Mouse (Mus musculus): ENCODE measurements around the gene Slc35f2. TPM values are rescaled to one million over a fixed set of nuclear protein-coding genes. Genes with fewer than 3 reads are reported as not detected.

The Slc35f2 gene
- total RNA-seq, 1 experiment, result 61.1 TPM

DNA sequence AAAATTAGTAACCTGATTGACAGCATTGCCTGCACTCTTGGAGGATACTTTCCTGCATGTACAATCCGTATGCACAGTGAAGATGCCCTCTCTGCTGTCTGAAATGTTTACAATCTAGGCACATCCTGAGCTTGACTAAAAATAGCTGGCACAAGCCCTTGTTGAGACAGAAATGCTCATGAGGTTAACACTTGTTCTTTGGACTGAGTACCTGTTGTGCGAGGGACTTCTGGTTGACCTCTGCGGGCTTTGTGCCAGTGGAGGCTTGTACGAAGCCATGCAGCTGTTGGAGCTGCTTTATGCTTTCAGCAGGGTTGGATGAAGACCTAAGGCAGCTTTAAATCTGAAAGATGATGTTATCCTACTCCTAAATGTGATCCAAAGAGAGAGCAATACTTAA is 80.8 kb downstream of the Slc35f2 start:
- no peak for DNase-seq (ENCODE audit: low read depth, low spot score)
- no peaks in the 10 kb centered on the region for H3K9me3 ChIP-seq (ENCODE audit: control insufficient read depth, insufficient read depth, low read depth, low read length)
- in situ Hi-C loops (cut with MboI; ENCODE audit: low sequenced_read_pairs in 2 of 2, unreplicated experiment in 2 of 2), result no loop called here

DNA sequence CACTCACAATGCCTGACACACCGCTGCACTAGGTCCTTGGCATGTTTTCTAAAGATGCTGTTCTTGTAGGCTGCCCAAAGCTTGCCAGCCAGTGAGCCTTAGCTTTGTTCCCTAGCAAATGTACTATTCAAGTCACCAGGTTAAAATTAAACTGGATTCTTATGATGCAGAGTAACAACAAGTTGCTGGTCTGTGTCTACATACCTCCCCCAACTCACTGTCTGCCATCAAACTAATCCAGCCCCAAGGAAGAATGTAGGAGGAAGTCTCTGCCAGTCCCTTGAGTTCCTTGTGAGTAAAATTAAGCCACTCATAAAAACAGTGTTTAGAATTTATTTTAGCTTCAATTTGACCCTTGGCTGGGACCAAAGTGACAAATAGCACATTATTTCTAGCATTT is 82.3 kb downstream of the Slc35f2 start:
- no peak overlapping the region for H3K9ac ChIP-seq (ENCODE audit: insufficient read depth, low read depth, low read length, poor library complexity, severe bottlenecking)
- no peaks in the 10 kb centered on the region for H3K4me1 ChIP-seq (ENCODE audit: control insufficient read depth in 2 of 2, insufficient read depth in 2 of 2, low read length in 2 of 2, poor library complexity in 1 of 2)
- in situ Hi-C loops (cut with MboI; ENCODE audit: low sequenced_read_pairs in 2 of 2, unreplicated experiment in 2 of 2), result no loop called here
- no peak for DNase-seq (ENCODE audit: low read depth, low spot score)
- no peaks in the 10 kb centered on the region for H3K9me3 ChIP-seq (ENCODE audit: control insufficient read depth, insufficient read depth, low read depth, low read length)
- no peak overlapping the region for H3K4me3 ChIP-seq (ENCODE audit: insufficient read depth in 1 of 2, low read depth in 1 of 2, low read length in 2 of 2, poor library complexity in 1 of 2, severe bottlenecking in 1 of 2)
- no peaks in the 10 kb centered on the region for H3K36me3 ChIP-seq (ENCODE audit: control insufficient read depth, insufficient read depth, low read length, poor library complexity, severe bottlenecking)
- TF ChIP-seq HCFC1 (IDR thresholded peaks at IDR 0.05; ENCODE audit: borderline replicate concordance, insufficient read depth, low read length), result no peak
- TF ChIP-seq ZC3H11A (IDR thresholded peaks at IDR 0.05; ENCODE audit: borderline replicate concordance, low read depth, low read length), result no peak
- TF ChIP-seq CHD2 (IDR thresholded peaks at IDR 0.05; ENCODE audit: low read depth, low read length), result no peak
- TF ChIP-seq MAFK (IDR thresholded peaks at IDR 0.05; ENCODE audit: insufficient read depth, low read depth, low read length), result no peak
- no peak for TF ChIP-seq ZNF384 (IDR thresholded peaks at IDR 0.05; ENCODE audit: low read depth, low read length)
- H3K27ac ChIP-seq (ENCODE audit: insufficient read depth, low read depth, low read length, poor library complexity, severe bottlenecking), result no peak overlapping the region

More for the DNA sequence above, 80.8 kb downstream of the Slc35f2 start:
- no peak overlapping the region for H3K9ac ChIP-seq (ENCODE audit: insufficient read depth, low read depth, low read length, poor library complexity, severe bottlenecking)
- no peaks in the 10 kb centered on the region for H3K36me3 ChIP-seq (ENCODE audit: control insufficient read depth, insufficient read depth, low read length, poor library complexity, severe bottlenecking)
- TF ChIP-seq ZNF384 (IDR thresholded peaks at IDR 0.05; ENCODE audit: low read depth, low read length), result no peak
- no peak for TF ChIP-seq HCFC1 (IDR thresholded peaks at IDR 0.05; ENCODE audit: borderline replicate concordance, insufficient read depth, low read length)
- TF ChIP-seq CHD2 (IDR thresholded peaks at IDR 0.05; ENCODE audit: low read depth, low read length), result no peak
- no peak for TF ChIP-seq ZC3H11A (IDR thresholded peaks at IDR 0.05; ENCODE audit: borderline replicate concordance, low read depth, low read length)
- TF ChIP-seq MAFK (IDR thresholded peaks at IDR 0.05; ENCODE audit: insufficient read depth, low read depth, low read length), result no peak
- H3K4me1 ChIP-seq (ENCODE audit: control insufficient read depth in 2 of 2, insufficient read depth in 2 of 2, low read length in 2 of 2, poor library complexity in 1 of 2), result no peaks in the 10 kb centered on the region
- H3K4me3 ChIP-seq (ENCODE audit: insufficient read depth in 1 of 2, low read depth in 1 of 2, low read length in 2 of 2, poor library complexity in 1 of 2, severe bottlenecking in 1 of 2), result no peak overlapping the region
- no peak overlapping the region for H3K27ac ChIP-seq (ENCODE audit: insufficient read depth, low read depth, low read length, poor library complexity, severe bottlenecking)

DNA sequence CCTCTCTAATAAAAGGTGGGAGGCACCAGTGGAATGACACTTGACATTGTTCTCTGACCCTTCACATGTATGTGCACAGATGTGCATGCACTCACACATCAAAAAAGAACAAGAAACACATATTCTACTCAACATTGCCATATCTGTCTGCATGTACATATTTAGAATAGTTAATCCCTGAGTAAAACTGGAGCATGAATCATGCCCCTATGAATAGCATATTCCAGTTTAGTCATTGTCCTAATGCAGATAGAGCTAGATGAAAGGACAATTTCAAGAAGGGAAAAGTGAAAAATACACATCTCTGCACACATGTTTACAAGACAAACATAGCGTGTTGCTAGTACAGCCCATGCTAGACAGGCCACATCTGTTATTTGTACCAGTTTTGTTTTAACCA is 83.2 kb downstream of the Slc35f2 start:
- Histone ChIP-seq H3K9ac (ENCODE audit: insufficient read depth, low read depth, low read length, poor library complexity, severe bottlenecking) (no peak overlapping the region), H3K9me3 (ENCODE audit: control insufficient read depth, insufficient read depth, low read depth, low read length) (no peaks in the 10 kb centered on the region), H3K36me3 (ENCODE audit: control insufficient read depth, insufficient read depth, low read length, poor library complexity, severe bottlenecking) (no peaks in the 10 kb centered on the region), H3K4me3 (ENCODE audit: insufficient read depth in 1 of 2, low read depth in 1 of 2, low read length in 2 of 2, poor library complexity in 1 of 2, severe bottlenecking in 1 of 2) (no peak overlapping the region), H3K4me1 (ENCODE audit: control insufficient read depth in 2 of 2, insufficient read depth in 2 of 2, low read length in 2 of 2, poor library complexity in 1 of 2) (no peaks in the 10 kb centered on the region), H3K27ac (ENCODE audit: insufficient read depth, low read depth, low read length, poor library complexity, severe bottlenecking) (no peak overlapping the region)
- no peak for TF ChIP-seq MAFK (IDR thresholded peaks at IDR 0.05; ENCODE audit: insufficient read depth, low read depth, low read length)
- no peak for TF ChIP-seq HCFC1 (IDR thresholded peaks at IDR 0.05; ENCODE audit: borderline replicate concordance, insufficient read depth, low read length)
- no peak for TF ChIP-seq CHD2 (IDR thresholded peaks at IDR 0.05; ENCODE audit: low read depth, low read length)
- TF ChIP-seq ZNF384 (IDR thresholded peaks at IDR 0.05; ENCODE audit: low read depth, low read length), result no peak
- TF ChIP-seq ZC3H11A (IDR thresholded peaks at IDR 0.05; ENCODE audit: borderline replicate concordance, low read depth, low read length), result no peak
- no peak for DNase-seq (ENCODE audit: low read depth, low spot score)
- in situ Hi-C loops (cut with MboI; ENCODE audit: low sequenced_read_pairs in 2 of 2, unreplicated experiment in 2 of 2), result no loop called here

DNA sequence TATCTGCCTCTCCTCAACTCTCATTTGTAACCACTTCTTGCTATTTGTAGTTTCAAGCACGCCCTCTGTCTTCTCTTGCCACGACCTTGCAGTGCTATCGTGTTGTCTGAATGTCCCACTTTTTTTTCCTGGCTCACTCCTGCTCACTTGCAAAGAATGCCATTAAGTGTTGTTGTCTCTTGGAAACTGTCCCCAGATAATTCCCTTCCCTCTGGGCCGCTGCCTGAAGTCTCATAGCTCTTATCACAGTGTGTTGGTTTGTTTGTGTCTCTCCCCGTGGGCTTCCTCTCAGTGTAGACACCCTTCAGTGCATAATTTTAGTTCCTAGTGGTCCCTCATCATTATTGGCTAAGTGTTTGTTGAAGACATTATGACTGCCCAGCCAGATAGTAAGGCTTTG is 86.5 kb downstream of the Slc35f2 start:
- Histone ChIP-seq H3K9ac (ENCODE audit: insufficient read depth, low read depth, low read length, poor library complexity, severe bottlenecking) (no peak overlapping the region), H3K4me1 (ENCODE audit: control insufficient read depth in 2 of 2, insufficient read depth in 2 of 2, low read length in 2 of 2, poor library complexity in 1 of 2) (no peaks in the 10 kb centered on the region), H3K27ac (ENCODE audit: insufficient read depth, low read depth, low read length, poor library complexity, severe bottlenecking) (no peak overlapping the region), H3K36me3 (ENCODE audit: control insufficient read depth, insufficient read depth, low read length, poor library complexity, severe bottlenecking) (no peaks in the 10 kb centered on the region), H3K4me3 (ENCODE audit: insufficient read depth in 1 of 2, low read depth in 1 of 2, low read length in 2 of 2, poor library complexity in 1 of 2, severe bottlenecking in 1 of 2) (no peak overlapping the region), H3K9me3 (ENCODE audit: control insufficient read depth, insufficient read depth, low read depth, low read length) (no peaks in the 10 kb centered on the region)
- TF ChIP-seq HCFC1 (IDR thresholded peaks at IDR 0.05; ENCODE audit: borderline replicate concordance, insufficient read depth, low read length) (no peak), MAFK (IDR thresholded peaks at IDR 0.05; ENCODE audit: insufficient read depth, low read depth, low read length) (no peak), CHD2 (IDR thresholded peaks at IDR 0.05; ENCODE audit: low read depth, low read length) (no peak), ZC3H11A (IDR thresholded peaks at IDR 0.05; ENCODE audit: borderline replicate concordance, low read depth, low read length) (no peak)
- no peak for DNase-seq (ENCODE audit: low read depth, low spot score)
- in situ Hi-C loops (cut with MboI; ENCODE audit: low sequenced_read_pairs in 2 of 2, unreplicated experiment in 2 of 2), result no loop called here

Other genes with a start within 250 kb of the Slc35f2 start
- 24.9 and 31.4 TPM in 2 replicates for gene Atm, start 234.8 kb upstream of the Slc35f2 start, total RNA-seq (2012; rRNA removed)
- gene Npat, start 234.5 kb upstream of the Slc35f2 start, total RNA-seq (2012; rRNA removed), result 18.8 and 22.8 TPM in 2 replicates
- gene Acat1, start 161.2 kb upstream of the Slc35f2 start, total RNA-seq (2012; rRNA removed), result 7.1 and 9.8 TPM in 2 replicates
- gene Cul5, start 101.5 kb upstream of the Slc35f2 start, total RNA-seq (2012; rRNA removed), result 31.5 and 42.6 TPM in 2 replicates
- 1.1 and 1.8 TPM in 2 replicates for gene Rab39, start 65.3 kb upstream of the Slc35f2 start, total RNA-seq (2012; rRNA removed)
- not detected in 2 replicates for gene Sln, start 78.6 kb downstream of the Slc35f2 start, total RNA-seq (2012; rRNA removed)
- 0.27 TPM in 1 of 2 replicates, not detected in the other for gene Elmod1, start 203.8 kb downstream of the Slc35f2 start, total RNA-seq (2012; rRNA removed)

Measured in ES-E14 (cell line).